Mouse (Mus musculus) MEL-GATA-1-ER (cell line): ENCODE data around the gene Nos2.

ENCODE experiments used
- DNase-seq: peaks from one replicate; pipeline ENCODE4 v3.0.0-alpha.2; 2012; ENCODE audit warnings: low read depth; ENCODE audit errors: extremely low read depth

The Nos2 gene

GRCm38 (mm10) chr11:78920411-78920939, at the start of gene Nos2:
Gene Nos2 (plus strand): TSS chr11:78920787.
- DNase-seq = no peak

- DNase-seq = no peak
Observed at GRCm38 (mm10) chr11:78870891-78871290, 49.7 kb upstream of the Nos2 start.

GRCm38 (mm10) chr11:78872782-78873181, 47.8 kb upstream of the Nos2 start:
- no peak for DNase-seq

- no peak for DNase-seq
Observed at GRCm38 (mm10) chr11:78879727-78880126, 40.9 kb upstream of the Nos2 start.

- DNase-seq = no peak
Observed at GRCm38 (mm10) chr11:78886693-78887092, 33.9 kb upstream of the Nos2 start.

- DNase-seq = no peak
Observed at GRCm38 (mm10) chr11:78887102-78887971, 33.2 kb upstream of the Nos2 start.

GRCm38 (mm10) chr11:78889156-78889555, 31.4 kb upstream of the Nos2 start:
- DNase-seq = no peak

GRCm38 (mm10) chr11:78896357-78897123, 24.0 kb upstream of the Nos2 start:
- DNase-seq = peak; percentile 6

GRCm38 (mm10) chr11:78915473-78915872, 5.1 kb upstream of the Nos2 start:
- no peak for DNase-seq

GRCm38 (mm10) chr11:78916410-78916809, 4.2 kb upstream of the Nos2 start:
- DNase-seq = no peak

GRCm38 (mm10) chr11:78919745-78920144, 842 bp upstream of the Nos2 start:
- DNase-seq = no peak

- peak; percentile 18 for DNase-seq
Observed at GRCm38 (mm10) chr11:78922678-78923407, 2.3 kb downstream of the Nos2 start.

GRCm38 (mm10) chr11:78924111-78924510, 3.5 kb downstream of the Nos2 start:
- no peak for DNase-seq

GRCm38 (mm10) chr11:78924916-78925315, 4.3 kb downstream of the Nos2 start:
- DNase-seq = no peak

GRCm38 (mm10) chr11:78929345-78929744, 8.8 kb downstream of the Nos2 start:
- no peak for DNase-seq

GRCm38 (mm10) chr11:78934307-78934706, 13.7 kb downstream of the Nos2 start:
- DNase-seq = no peak

GRCm38 (mm10) chr11:78934727-78935126, 14.1 kb downstream of the Nos2 start:
- no peak for DNase-seq

- DNase-seq = no peak
Observed at GRCm38 (mm10) chr11:78935178-78935577, 14.6 kb downstream of the Nos2 start.

GRCm38 (mm10) chr11:78943083-78943482, 22.5 kb downstream of the Nos2 start:
- no peak for DNase-seq

- DNase-seq = no peak
Observed at GRCm38 (mm10) chr11:78950365-78950764, 29.8 kb downstream of the Nos2 start.

GRCm38 (mm10) chr11:78952467-78952866, 31.9 kb downstream of the Nos2 start:
- DNase-seq = no peak
